Mouse (Mus musculus) embryonic facial prominence, embryonic 13.5 days (tissue): ENCODE results near the gene Rcc1l. TPM values are rescaled to one million over a fixed set of nuclear protein-coding genes. Genes with fewer than 3 reads are reported as not detected.

Source experiments
- ATAC-seq: fragments of 200-750 bp; cut with Nextera tagmentation; 2 replicates; pipeline ENCODE4 v1.8.0; 2017; ENCODE audit warnings: low read depth; ENCODE audit not compliant: insufficient number of reproducible peaks, insufficient read depth, low FRiP score, low TSS enrichment
- H3K27ac ChIP-seq: fragments of 300-500 bp; sonication (generic); 2 replicates; pipeline ENCODE4 v1.5.1; 2015; ENCODE audit warnings: moderate library complexity, mild to moderate bottlenecking, inconsistent platforms
- H3K27me3 ChIP-seq: fragments of 300-500 bp; sonication (generic); 2 replicates; pipeline ENCODE4 v1.6.1; 2015; ENCODE audit warnings: mild to moderate bottlenecking, inconsistent platforms
- H3K36me3 ChIP-seq: fragments of 300-500 bp; sonication (generic); 2 replicates; pipeline ENCODE4 v1.6.1; 2015; ENCODE audit warnings: mild to moderate bottlenecking, inconsistent platforms
- H3K4me1 ChIP-seq: fragments of 300-500 bp; sonication (generic); 2 replicates; pipeline ENCODE4 v1.6.1; 2015; ENCODE audit warnings: inconsistent platforms
- H3K4me2 ChIP-seq: fragments of 300-500 bp; sonication (generic); 2 replicates; pipeline ENCODE4 v1.6.1; 2015; ENCODE audit warnings: moderate library complexity, mild to moderate bottlenecking, inconsistent platforms
- H3K4me3 ChIP-seq: fragments of 300-500 bp; sonication (generic); 2 replicates; pipeline ENCODE4 v1.5.1; 2015; ENCODE audit warnings: mild to moderate bottlenecking, inconsistent platforms
- H3K9ac ChIP-seq: fragments of 300-500 bp; sonication (generic); 2 replicates; pipeline ENCODE4 v1.6.1; 2015; ENCODE audit warnings: mild to moderate bottlenecking, inconsistent platforms
- H3K9me3 ChIP-seq: fragments of 300-500 bp; sonication (generic); 2 replicates; pipeline ENCODE4 v1.6.1; 2016; ENCODE audit warnings: inconsistent platforms
- WGBS: fragments of 180-500 bp; shearing (Covaris S2); methylation state at CpG from one replicate; pipeline ENCODE4 v1.1.7; 2015; ENCODE audit warnings: mixed read lengths; 5-methylcytosine and 5-hydroxymethylcytosine counted together
- polyA plus RNA-seq: library from polyadenylated mRNA; unstranded; fragments of >200 nt; fragmentation: Nextera tagmentation; extraction: Ambion mirVana; gene quantifications from 2 replicates; pipeline ENCODE4 v1.2.1, GENCODE M21; 2015

Gene Rcc1l
- polyA plus RNA-seq, 1 experiment from 2014 or later = 36.9 TPM

DNA sequence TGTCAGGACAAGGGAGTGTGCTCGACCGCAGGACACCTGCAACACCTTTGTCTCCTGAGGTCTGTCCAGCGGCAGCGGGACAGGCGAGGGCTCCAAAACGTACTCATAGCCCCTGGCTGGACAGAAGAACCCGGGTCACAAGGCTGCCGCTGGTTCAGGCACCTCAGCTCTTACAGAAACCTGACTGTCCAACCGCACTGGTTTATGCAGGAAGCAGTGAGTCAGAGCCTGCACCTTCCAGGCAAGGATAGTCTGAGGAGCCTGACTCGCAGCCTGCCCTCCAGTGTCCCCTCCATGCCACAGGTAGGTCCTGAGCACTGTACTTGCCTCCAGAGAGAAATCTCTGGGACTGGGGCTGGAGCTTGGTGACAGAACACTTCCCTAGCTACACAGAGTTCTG lies 7.3 kb downstream of the Rcc1l start:
- Histone ChIP-seq H3K4me3 (no peak overlapping the region), H3K9ac (no peak overlapping the region), H3K27ac (no peak overlapping the region), H3K4me2 (no peak overlapping the region), H3K27me3 (no peaks in the 10 kb centered on the region), H3K4me1 (peaks cover 3% of the 10 kb centered on the region; the same call in 1 of the 2 replicates), H3K36me3 (peaks cover 69% of the 10 kb centered on the region), H3K9me3 (no peaks in the 10 kb centered on the region)
- ATAC-seq = no peak
- 89% methylated on average over 10 of the region's 10 CpGs for WGBS

DNA sequence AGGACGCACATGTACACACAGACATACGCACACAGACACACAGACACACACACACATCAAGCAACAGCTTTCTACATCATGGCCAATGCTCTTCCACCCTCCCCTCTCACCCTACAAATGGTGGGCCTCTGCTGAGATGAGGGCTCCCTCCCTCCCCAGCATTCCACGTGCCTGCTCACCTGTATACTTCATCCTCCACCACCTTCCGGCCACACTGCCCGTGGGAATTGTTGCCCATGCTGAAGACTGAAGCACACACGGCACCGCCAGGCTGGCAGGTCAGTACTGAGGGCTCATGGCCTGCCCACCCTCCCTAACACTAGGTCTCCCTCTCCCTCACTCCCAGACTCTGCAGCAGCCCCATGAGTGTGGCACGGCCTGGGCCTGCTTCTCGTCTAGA lies 8.5 kb downstream of the Rcc1l start:
- H3K9ac ChIP-seq = no peak overlapping the region
- H3K4me1 ChIP-seq = 0 out of 2 replicates have a peak, but pooled peaks cover 3% of the 10 kb centered on the region
- H3K9me3 ChIP-seq = no peaks in the 10 kb centered on the region
- no peak overlapping the region for H3K4me3 ChIP-seq
- no peak for ATAC-seq
- no peak overlapping the region for H3K27ac ChIP-seq
- no peak overlapping the region for H3K4me2 ChIP-seq
- no peaks in the 10 kb centered on the region for H3K27me3 ChIP-seq
- 88% methylated on average over 9 of the region's 9 CpGs for WGBS
- H3K36me3 ChIP-seq = peaks cover 76% of the 10 kb centered on the region

DNA sequence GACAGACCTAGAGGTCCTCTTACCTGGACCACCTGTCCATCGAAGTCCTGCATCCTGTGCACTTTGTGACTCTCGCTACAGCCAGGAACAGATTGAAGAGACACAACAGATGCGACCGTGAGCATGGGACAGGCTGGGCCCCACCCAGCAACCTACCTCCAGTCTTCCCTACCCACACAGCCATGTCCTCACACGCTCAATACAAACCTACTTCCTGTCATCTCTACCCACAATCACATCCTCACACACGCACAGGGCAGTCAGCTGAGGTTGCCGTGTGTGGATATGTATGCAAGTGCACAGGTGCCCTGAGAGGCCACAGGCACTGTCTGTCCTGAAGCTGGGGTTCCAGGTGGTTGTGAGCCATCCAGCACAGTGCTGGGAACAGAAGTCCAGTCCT lies 9.9 kb downstream of the Rcc1l start:
- no peak for ATAC-seq
- no peak overlapping the region for H3K4me2 ChIP-seq
- H3K9ac ChIP-seq = no peak overlapping the region
- 89% methylated on average over 7 of the region's 7 CpGs for WGBS
- no peaks in the 10 kb centered on the region for H3K9me3 ChIP-seq
- no peaks in the 10 kb centered on the region for H3K27me3 ChIP-seq
- peaks cover 81% of the 10 kb centered on the region for H3K36me3 ChIP-seq
- H3K27ac ChIP-seq = no peak overlapping the region
- H3K4me1 ChIP-seq = 0 out of 2 replicates have a peak, but pooled peaks cover 3% of the 10 kb centered on the region
- no peak overlapping the region for H3K4me3 ChIP-seq

DNA sequence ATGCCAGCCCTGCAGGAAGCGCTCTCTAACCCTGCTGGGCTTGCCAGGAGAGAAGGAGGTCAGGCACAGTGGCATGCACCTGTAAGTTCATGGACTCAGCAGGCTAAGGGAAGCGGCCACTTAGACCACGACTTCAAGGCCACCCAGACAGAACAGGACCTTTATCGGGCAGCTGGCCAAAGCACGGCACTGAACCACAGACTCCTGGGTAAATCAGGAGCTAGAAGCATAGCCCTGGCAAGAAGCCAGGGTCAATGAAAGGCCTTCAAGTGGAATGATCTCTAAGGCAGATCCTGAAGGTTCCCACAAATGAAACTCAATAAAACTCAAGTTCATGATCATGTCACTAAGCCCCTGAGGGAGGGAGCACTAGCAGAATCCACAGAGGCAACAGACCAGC lies 11.9 kb downstream of the Rcc1l start:
- no peaks in the 10 kb centered on the region for H3K27me3 ChIP-seq
- H3K36me3 ChIP-seq = peaks cover 82% of the 10 kb centered on the region
- no peak overlapping the region for H3K9ac ChIP-seq
- 0 out of 2 replicates have a peak, but pooled peaks cover 3% of the 10 kb centered on the region for H3K4me1 ChIP-seq
- 83% methylated on average over 5 of the region's 5 CpGs for WGBS
- no peaks in the 10 kb centered on the region for H3K9me3 ChIP-seq
- no peak overlapping the region for H3K27ac ChIP-seq
- no peak for ATAC-seq
- H3K4me3 ChIP-seq = no peak overlapping the region
- H3K4me2 ChIP-seq = no peak overlapping the region

DNA sequence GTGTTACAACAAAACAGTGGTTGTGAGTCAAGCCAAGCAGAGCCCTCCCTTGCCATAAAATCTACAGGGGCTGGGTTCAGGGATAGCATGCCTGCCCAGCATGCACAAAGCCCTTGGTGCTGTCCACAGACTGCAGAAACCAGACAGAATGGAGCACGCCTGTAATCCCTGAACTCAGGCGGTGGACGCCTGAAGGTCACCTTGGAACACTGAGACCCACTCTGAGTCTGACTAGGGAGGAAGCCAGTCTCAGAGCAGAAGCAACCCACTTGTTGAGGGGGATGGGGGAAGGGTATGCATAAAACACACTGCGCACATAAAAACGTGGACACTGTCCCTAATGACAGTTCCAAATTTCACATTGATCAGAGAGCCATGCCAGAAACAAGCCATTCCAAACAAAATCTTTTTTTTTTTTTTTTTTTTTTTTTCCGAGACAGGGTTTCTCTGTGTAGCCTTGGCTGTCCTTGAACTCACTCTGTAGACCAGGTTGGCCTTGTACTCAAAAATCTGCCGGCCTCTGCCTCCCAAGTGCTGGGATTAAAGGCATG lies 20.6 kb downstream of the Rcc1l start:
- no peak for ATAC-seq
- peaks cover 89% of the 10 kb centered on the region for H3K36me3 ChIP-seq

DNA sequence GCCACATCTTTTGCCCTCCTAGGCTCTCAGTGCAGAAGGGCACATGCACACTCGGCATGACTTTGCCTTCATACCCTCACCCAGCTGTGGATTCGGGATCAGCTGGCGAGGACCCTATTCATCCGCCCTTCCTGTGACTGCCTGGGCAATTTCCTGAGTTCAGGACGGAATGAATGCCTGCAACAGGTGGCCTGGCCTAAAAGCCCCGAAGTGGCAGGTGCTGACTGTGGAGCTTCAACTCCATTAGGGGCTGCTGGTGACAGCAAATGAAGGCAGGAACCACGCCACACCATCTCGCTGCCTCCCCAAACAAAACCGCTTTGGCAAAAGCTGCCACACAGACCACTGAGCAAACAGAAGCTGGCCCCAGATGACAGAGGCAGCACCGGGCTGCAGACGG lies 24.7 kb downstream of the Rcc1l start:
- Histone ChIP-seq H3K4me1 (no peaks in the 10 kb centered on the region), H3K4me2 (no peak overlapping the region), H3K9ac (no peak overlapping the region), H3K27me3 (no peaks in the 10 kb centered on the region), H3K4me3 (no peak overlapping the region), H3K27ac (no peak overlapping the region), H3K36me3 (peaks cover 88% of the 10 kb centered on the region), H3K9me3 (no peaks in the 10 kb centered on the region)
- WGBS = 85% methylated on average over 11 of the region's 11 CpGs
- ATAC-seq = no peak

More for the DNA sequence above, 20.6 kb downstream of the Rcc1l start:
- H3K4me2 ChIP-seq = no peak overlapping the region
- H3K9me3 ChIP-seq = no peaks in the 10 kb centered on the region
- H3K4me3 ChIP-seq = no peak overlapping the region
- no peak overlapping the region for H3K9ac ChIP-seq
- H3K27me3 ChIP-seq = no peaks in the 10 kb centered on the region
- WGBS = 93% methylated on average over 7 of the region's 7 CpGs
- no peak overlapping the region for H3K27ac ChIP-seq
- no peaks in the 10 kb centered on the region for H3K4me1 ChIP-seq

DNA sequence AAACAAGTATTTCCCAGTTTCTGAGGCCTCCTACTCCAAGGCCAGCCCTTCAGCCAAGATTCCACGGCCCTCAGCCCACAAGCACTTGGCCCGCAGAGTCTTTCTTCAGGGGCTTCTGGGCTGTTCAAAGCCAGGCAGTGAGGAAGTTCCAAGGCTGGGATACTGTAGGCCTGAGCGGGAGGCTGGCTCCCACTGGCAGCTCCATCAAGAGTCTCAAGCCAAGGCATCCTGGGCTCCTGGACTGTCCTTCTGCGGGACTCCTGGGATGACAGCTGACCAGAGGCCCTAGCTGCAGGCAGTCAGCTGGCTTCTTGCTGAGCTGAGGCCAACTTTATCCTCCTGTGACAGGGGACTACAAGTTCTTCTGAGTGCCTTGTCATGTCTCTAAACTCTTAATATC lies 28.4 kb downstream of the Rcc1l start:
- no peaks in the 10 kb centered on the region for H3K9me3 ChIP-seq
- no peak overlapping the region for H3K9ac ChIP-seq
- H3K4me3 ChIP-seq = no peak overlapping the region
- WGBS = 95% methylated on average over 4 of the region's 4 CpGs
- H3K27me3 ChIP-seq = no peaks in the 10 kb centered on the region
- H3K4me2 ChIP-seq = no peak overlapping the region
- no peak overlapping the region for H3K27ac ChIP-seq
- H3K36me3 ChIP-seq = peaks cover 71% of the 10 kb centered on the region
- no peak for ATAC-seq
- no peaks in the 10 kb centered on the region for H3K4me1 ChIP-seq

DNA sequence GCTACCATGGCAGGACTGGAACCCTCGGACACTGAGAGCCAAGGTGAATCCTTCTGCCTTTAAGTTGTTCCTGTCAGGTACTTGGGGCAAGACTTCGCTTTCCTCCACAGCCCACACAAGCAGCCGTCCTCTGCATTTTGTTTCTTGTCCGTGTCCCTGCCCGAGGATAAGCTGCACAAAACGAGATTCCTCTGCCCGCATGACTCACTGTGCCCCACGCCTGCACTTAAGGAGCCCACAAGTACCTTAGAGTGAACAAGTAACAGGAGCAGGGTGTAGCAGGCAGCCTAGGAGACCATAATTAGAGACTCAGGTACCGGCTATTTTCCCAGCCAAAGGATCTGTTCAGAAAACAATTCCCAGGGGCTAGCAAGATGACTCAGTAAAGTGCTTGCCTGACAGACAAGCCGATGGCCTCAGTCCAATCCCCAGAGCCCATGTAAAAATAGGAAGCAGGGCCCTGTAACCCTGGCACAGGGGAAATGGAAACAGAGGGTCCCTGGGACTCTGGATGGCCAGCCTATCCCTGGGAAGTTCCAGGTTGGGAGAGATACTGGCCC lies 29.3 kb downstream of the Rcc1l start:
- Histone ChIP-seq H3K9ac (no peak overlapping the region), H3K4me2 (no peak overlapping the region), H3K27me3 (no peaks in the 10 kb centered on the region), H3K36me3 (peaks cover 72% of the 10 kb centered on the region), H3K4me3 (no peak overlapping the region), H3K4me1 (no peaks in the 10 kb centered on the region), H3K9me3 (no peaks in the 10 kb centered on the region), H3K27ac (no peak overlapping the region)
- 79% methylated on average over 10 of the region's 10 CpGs for WGBS
- ATAC-seq = no peak

DNA sequence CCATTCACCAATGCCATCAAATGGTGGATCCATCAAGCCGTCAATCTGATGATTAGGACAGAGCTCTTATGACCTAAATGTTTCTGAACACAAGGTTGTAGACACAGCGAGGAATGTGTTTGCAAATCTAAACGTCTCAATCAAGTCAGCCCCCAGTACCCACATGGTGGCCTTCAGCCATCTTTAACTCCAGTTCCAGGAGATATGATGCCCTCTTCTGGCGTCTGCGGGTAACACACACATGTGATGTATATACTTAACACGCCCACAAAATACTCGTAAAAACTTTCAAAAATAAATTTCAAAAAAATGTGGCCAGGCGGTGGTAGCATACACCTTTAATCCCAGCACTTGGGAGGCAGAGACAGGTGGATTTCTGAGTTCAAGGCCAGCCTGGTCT lies 31.6 kb downstream of the Rcc1l start:
- H3K4me1 ChIP-seq = no peaks in the 10 kb centered on the region
- H3K9me3 ChIP-seq = no peaks in the 10 kb centered on the region
- 92% methylated on average over 8 of the region's 8 CpGs for WGBS
- H3K4me2 ChIP-seq = no peak overlapping the region
- no peaks in the 10 kb centered on the region for H3K27me3 ChIP-seq
- no peak for ATAC-seq
- no peak overlapping the region for H3K9ac ChIP-seq
- H3K36me3 ChIP-seq = peaks cover 63% of the 10 kb centered on the region
- H3K27ac ChIP-seq = no peak overlapping the region
- H3K4me3 ChIP-seq = no peak overlapping the region

DNA sequence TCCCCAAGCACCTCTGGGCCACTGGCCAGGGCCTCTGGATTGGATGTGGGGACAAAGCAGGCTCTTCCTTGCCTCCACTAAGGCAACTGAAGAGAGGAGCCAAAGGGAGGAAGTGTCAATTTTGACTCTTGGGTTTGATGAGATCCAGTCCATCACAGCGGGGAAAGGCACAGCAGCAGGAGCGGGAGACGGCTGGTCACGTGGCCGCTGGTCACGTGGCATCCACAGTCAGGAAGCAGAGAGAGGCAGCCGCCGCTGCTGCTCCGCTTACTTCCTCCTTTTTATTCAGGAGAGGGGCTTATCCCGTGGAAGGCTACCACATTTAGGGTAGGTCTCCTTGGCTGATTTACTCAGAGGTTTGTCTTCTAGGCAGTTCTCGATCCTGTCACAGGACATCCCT lies 34.2 kb downstream of the Rcc1l start:
- Histone ChIP-seq H3K9me3 (no peaks in the 10 kb centered on the region), H3K4me3 (no peak overlapping the region), H3K4me2 (no peak overlapping the region), H3K27ac (no peak overlapping the region), H3K27me3 (no peaks in the 10 kb centered on the region), H3K9ac (no peak overlapping the region), H3K4me1 (no peaks in the 10 kb centered on the region), H3K36me3 (peaks cover 59% of the 10 kb centered on the region)
- 79% methylated on average over 11 of the region's 11 CpGs for WGBS
- ATAC-seq = no peak

DNA sequence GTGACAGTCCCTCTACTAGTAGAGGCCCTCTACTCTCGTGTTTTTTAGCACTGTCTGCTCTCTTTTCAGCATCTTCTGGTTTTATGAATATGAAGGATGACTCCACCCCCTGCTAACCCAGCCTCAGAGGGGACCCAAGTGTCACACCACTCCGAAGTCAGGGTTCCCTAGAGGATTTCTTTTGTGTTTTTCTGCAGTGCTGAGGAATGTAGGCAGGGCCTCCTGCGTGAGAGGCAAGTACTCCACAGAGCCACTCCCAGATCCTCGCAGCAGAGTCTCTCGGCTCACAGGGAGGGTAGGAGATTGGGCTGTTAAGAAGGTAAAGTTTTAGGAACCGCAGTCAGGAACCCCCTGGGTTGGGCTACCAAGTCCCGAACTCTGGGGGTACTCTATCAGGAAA lies 35.3 kb downstream of the Rcc1l start:
- Histone ChIP-seq H3K9me3 (no peaks in the 10 kb centered on the region), H3K27me3 (no peaks in the 10 kb centered on the region), H3K4me2 (no peak overlapping the region), H3K4me1 (no peaks in the 10 kb centered on the region), H3K4me3 (no peak overlapping the region), H3K27ac (0 out of 2 replicates have a peak overlapping the region, but pooled peaks have one; percentile 12), H3K36me3 (peaks cover 70% of the 10 kb centered on the region), H3K9ac (no peak overlapping the region)
- WGBS = 68% methylated on average over 7 of the region's 7 CpGs
- no peak for ATAC-seq

DNA sequence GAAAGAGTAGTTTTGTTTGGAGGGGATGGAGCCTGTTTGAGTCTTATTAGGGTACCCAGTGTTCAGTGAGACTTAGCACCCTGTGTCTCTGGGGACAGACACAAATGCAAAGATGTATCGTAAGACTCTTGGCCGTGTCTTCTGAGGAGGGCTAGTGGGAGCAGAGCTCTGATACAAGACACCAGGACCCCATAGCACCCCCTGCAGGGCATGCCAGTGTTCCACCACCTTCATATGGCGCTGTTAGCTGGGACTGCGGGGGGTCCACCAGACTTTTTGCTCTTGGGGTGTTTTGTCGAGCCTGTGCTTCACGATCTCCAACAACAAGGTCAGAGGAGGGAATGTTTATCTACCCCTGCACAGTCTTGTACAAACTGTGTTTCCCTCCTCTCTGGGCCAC lies 37.1 kb downstream of the Rcc1l start:
- Histone ChIP-seq H3K4me2 (no peak overlapping the region), H3K36me3 (peaks cover 74% of the 10 kb centered on the region), H3K4me3 (no peak overlapping the region), H3K4me1 (no peaks in the 10 kb centered on the region), H3K27me3 (no peaks in the 10 kb centered on the region), H3K9me3 (no peaks in the 10 kb centered on the region), H3K27ac (no peak overlapping the region), H3K9ac (no peak overlapping the region)
- WGBS = 85% methylated on average over 6 of the region's 6 CpGs
- ATAC-seq = no peak
